Mouse (Mus musculus) left cerebral cortex, postnatal 36 days (tissue): ENCODE measurements around the gene Gmip. TPM values are rescaled to one million over a fixed set of nuclear protein-coding genes. Genes with fewer than 3 reads are reported as not detected.

ENCODE experiments used
- DNase-seq, 2 experiments: peaks; one replicate each; pipeline ENCODE4 v3.0.0; 2021 to 2022; ENCODE audit warnings: low spot score in 2 of 2, mixed read lengths in 1 of 2
- intact Hi-C: fragments of 180-260 bp; cut with DNase I; formaldehyde crosslinking; loops from one replicate; pipeline ENCODE4 v1.15.1; 2025
- total RNA-seq, 2 experiments: library from RNA; stranded (reverse); gene quantifications; 2 replicates each; pipeline ENCODE4 v1.2.3; 2021

Gmip gene
- total RNA-seq, 2 experiments from 2014 or later, result 10.8 to 19.5 TPM

GRCm38 (mm10) chr8:69801796-69802195, 6.7 kb upstream of the Gmip start:
- no peak for DNase-seq
- intact Hi-C loops, result no loop called here

- DNase-seq, result no peak
- intact Hi-C loops, result no loop called here
Observed at GRCm38 (mm10) chr8:69802216-69802615, 6.3 kb upstream of the Gmip start.

- intact Hi-C loops, result no loop called here
- DNase-seq, result no peak
Observed at GRCm38 (mm10) chr8:69803366-69803765, 5.1 kb upstream of the Gmip start.

- no peak for DNase-seq
- intact Hi-C loops, result no loop called here
Observed at GRCm38 (mm10) chr8:69804537-69804936, 3.9 kb upstream of the Gmip start.

- intact Hi-C loops, result no loop called here
- no peak for DNase-seq
Observed at GRCm38 (mm10) chr8:69805086-69805485, 3.4 kb upstream of the Gmip start.

GRCm38 (mm10) chr8:69805491-69805890, 3.0 kb upstream of the Gmip start:
- intact Hi-C loops, result no loop called here
- no peak for DNase-seq

- intact Hi-C loops, result no loop called here
- no peak for DNase-seq
Observed at GRCm38 (mm10) chr8:69807236-69807635, 1.2 kb upstream of the Gmip start.

GRCm38 (mm10) chr8:69808864-69809403, 455 bp downstream of the Gmip start:
- DNase-seq, result peak; percentile 23 to 29
- intact Hi-C loops, result no loop called here

- intact Hi-C loops, result no loop called here
- no peak for DNase-seq
Observed at GRCm38 (mm10) chr8:69809820-69810219, 1.3 kb downstream of the Gmip start.

GRCm38 (mm10) chr8:69814881-69815280, 6.4 kb downstream of the Gmip start:
- DNase-seq, result no peak

GRCm38 (mm10) chr8:69815396-69815795, 6.9 kb downstream of the Gmip start:
- no peak for DNase-seq
- intact Hi-C loops, result no loop called here

More at GRCm38 (mm10) chr8:69814881-69815280, 6.4 kb downstream of the Gmip start:
- intact Hi-C loops, result no loop called here

- intact Hi-C loops, result no loop called here
- no peak for DNase-seq
Observed at GRCm38 (mm10) chr8:69820466-69820865, 12.0 kb downstream of the Gmip start.

- no peak for DNase-seq
Observed at GRCm38 (mm10) chr8:69821971-69822385, 13.5 kb downstream of the Gmip start.

GRCm38 (mm10) chr8:69822386-69823191, 14.1 kb downstream of the Gmip start, which contains the start of gene Lpar2:
Lpar2 (plus strand) TSS chr8:69822429.
- intact Hi-C loops, result no loop called here
- DNase-seq, result peak in 1 of 2 experiments; percentile 28

More at GRCm38 (mm10) chr8:69821971-69822385, 13.5 kb downstream of the Gmip start:
- intact Hi-C loops, result no loop called here

GRCm38 (mm10) chr8:69826371-69826770, 17.9 kb downstream of the Gmip start:
- intact Hi-C loops, result no loop called here
- DNase-seq, result no peak

- intact Hi-C loops, result no loop called here
- DNase-seq, result peak; percentile 92 to 93
Observed at GRCm38 (mm10) chr8:69832298-69832853, 23.9 kb downstream of the Gmip start, which contains the start of gene Pbx4. Pbx4 (plus strand) TSS chr8:69832491.

- no peak for DNase-seq
- intact Hi-C loops, result no loop called here
Observed at GRCm38 (mm10) chr8:69837057-69837682, 28.7 kb downstream of the Gmip start.

- intact Hi-C loops, result no loop called here
- no peak for DNase-seq
Observed at GRCm38 (mm10) chr8:69847167-69848065, 38.9 kb downstream of the Gmip start.

GRCm38 (mm10) chr8:69848951-69849350, 40.5 kb downstream of the Gmip start:
- intact Hi-C loops, result no loop called here
- DNase-seq, result no peak
